Mouse (Mus musculus): Measurements from ENCODE around the gene 1110008L16Rik. TPM values are rescaled to one million over a fixed set of nuclear protein-coding genes. Genes with fewer than 3 reads are reported as not detected.

The 1110008L16Rik gene
- polyA plus RNA-seq, 1 experiment from 2014 or later = 30.0 TPM

- H3K27ac ChIP-seq (replicated peaks) = no peak overlapping the region
- no peaks in the 10 kb centered on the region for H3K9me3 ChIP-seq (ENCODE audit: control insufficient read depth, low read length)
- TF ChIP-seq CTCF (IDR thresholded peaks at IDR 0.05; ENCODE audit: low read depth) (no peak), EP300 (optimal IDR thresholded peaks at IDR 0.05) (no peak)
- DNase-seq (ENCODE audit: low spot score) (no peak), ATAC-seq (ENCODE audit: low FRiP score, low TSS enrichment) (no peak)
- no peaks in the 10 kb centered on the region for H3K36me3 ChIP-seq (ENCODE audit: control insufficient read depth, insufficient read depth, low read length)
- H3K4me1 ChIP-seq (replicated peaks; ENCODE audit: control insufficient read depth, insufficient read depth) = no peaks in the 10 kb centered on the region
- WGBS = 88% methylated on average over 4 of the region's 4 CpGs
- H3K9ac ChIP-seq (ENCODE audit: low read length) = no peak overlapping the region
- H3K4me3 ChIP-seq (ENCODE audit: low read depth, low read length) = no peak overlapping the region
- no peaks in the 10 kb centered on the region for H3K27me3 ChIP-seq (ENCODE audit: control insufficient read depth, insufficient read depth, low read length)
- no peak overlapping the region for H3K4me2 ChIP-seq (replicated peaks; ENCODE audit: low read depth)
These were observed 130.6 kb downstream of the 1110008L16Rik start for GRCm38 (mm10) chr12:55429956-55430355.

Other genes with a start within 250 kb of the 1110008L16Rik start
- gene 2700097O09Rik, start 219.5 kb upstream of the 1110008L16Rik start, polyA plus RNA-seq (2015; fragmentation: Nextera tagmentation; extraction: Ambion mirVana) = 9.8 and 11.2 TPM in 2 replicates
- 123 and 124 TPM in 2 replicates for gene Srp54a, start 219.3 kb upstream of the 1110008L16Rik start, polyA plus RNA-seq (2015; fragmentation: Nextera tagmentation; extraction: Ambion mirVana)
- gene Fam177a, start 175.1 kb upstream of the 1110008L16Rik start, polyA plus RNA-seq (2015; fragmentation: Nextera tagmentation; extraction: Ambion mirVana) = 28.1 and 30.2 TPM in 2 replicates
- 43.6 and 44.8 TPM in 2 replicates for gene Srp54b, start 144.5 kb upstream of the 1110008L16Rik start, polyA plus RNA-seq (2015; fragmentation: Nextera tagmentation; extraction: Ambion mirVana)
- not detected in 2 replicates for gene 1700047I17Rik2, start 100.0 kb upstream of the 1110008L16Rik start, polyA plus RNA-seq (2015; fragmentation: Nextera tagmentation; extraction: Ambion mirVana)
- 61.4 and 61.6 TPM in 2 replicates for gene Srp54c, start 69.4 kb upstream of the 1110008L16Rik start, polyA plus RNA-seq (2015; fragmentation: Nextera tagmentation; extraction: Ambion mirVana)
- gene Ppp2r3c, start 3.4 kb downstream of the 1110008L16Rik start, polyA plus RNA-seq (2015; fragmentation: Nextera tagmentation; extraction: Ambion mirVana) = 7.2 and 8.0 TPM in 2 replicates
- gene Psma6, start 84.6 kb downstream of the 1110008L16Rik start, polyA plus RNA-seq (2015; fragmentation: Nextera tagmentation; extraction: Ambion mirVana) = 357 and 358 TPM in 2 replicates
- 110 and 119 TPM in 2 replicates for gene Nfkbia, start 193.1 kb downstream of the 1110008L16Rik start, polyA plus RNA-seq (2015; fragmentation: Nextera tagmentation; extraction: Ambion mirVana)